Mouse (Mus musculus): Measurements from ENCODE around the gene Parva.

Gene Parva

DNA sequence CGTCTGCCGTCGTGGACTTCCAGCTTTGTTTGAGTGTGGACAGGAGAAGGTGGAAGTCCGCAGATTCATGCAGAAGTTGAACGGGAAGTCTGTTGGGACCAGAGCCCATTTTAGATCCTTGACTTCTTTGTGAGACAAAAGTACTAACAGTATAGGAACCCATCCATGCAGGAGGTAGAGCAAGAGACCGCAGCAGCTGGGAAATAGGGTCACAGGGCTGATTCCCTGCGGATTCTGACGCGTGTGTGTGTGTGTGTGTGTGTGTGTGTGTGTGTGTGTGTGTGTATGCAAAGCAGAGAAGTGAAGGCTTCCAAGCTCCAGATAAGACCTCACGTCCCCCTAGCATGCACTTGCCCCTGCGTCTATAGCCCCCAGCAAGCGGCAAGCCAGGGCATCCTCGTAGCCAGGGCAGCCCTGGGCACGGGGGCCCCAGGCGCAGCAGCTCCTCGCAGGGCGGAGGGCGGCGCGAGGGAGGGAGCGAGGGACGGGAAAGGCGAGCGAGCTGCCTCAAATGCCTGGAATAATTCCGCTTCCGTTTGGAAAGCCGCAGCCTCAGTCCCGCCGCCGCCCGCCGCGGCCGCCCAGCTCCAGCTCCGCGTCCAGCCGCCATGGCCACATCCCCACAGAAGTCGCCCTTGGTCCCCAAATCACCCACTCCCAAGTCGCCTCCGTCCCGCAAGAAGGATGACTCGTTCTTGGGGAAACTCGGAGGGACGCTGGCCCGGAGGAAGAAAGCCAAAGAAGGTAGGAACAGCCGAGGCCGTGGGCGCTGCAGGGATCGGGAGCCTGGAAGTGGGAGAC, at the start of gene Parva:
TSS of gene Parva (plus strand) at position 149 of the 801 bp plus-strand sequence.
- DNase-seq = no peak

DNA sequence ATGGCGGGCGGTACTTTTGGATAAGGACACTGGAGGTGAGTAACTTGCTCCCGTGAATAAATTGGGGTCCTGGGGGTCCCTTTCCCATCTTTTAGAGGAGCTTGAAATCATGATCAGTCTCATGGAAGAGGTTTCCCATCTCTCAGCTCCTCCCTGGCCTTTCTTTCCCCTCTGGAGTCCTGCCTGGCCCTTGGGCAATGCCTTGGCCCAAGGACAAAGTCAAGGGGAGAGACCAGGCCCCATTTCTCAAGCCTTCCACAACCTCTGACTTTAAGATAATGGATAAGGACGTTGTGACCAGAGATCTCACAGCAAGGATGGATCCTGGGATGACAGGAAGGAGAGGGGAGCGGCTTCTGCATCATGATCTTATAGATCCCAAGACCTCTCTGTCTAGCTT, 49.2 kb upstream of the Parva start:
- DNase-seq = no peak

DNA sequence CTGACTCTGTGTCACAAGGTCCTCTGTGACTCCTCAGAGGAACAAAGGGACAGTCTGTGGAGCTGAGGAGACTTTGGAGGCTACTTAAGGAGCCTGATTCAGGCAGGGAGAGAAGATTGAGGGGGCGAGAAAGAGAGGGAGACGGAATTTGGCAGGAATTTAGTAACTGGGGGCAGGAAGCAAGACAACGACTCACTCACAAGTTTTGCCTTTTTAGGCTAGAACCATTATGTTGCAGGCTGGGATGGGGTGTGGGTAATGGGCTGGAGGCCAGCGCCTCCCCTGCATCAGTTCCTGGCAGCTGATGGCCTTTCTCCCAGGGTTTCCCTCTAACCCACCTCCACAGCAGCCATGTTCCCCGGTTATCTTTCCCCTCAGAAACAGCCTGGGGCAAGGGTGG, 48.8 kb upstream of the Parva start:
- DNase-seq = no peak

GRCm38 (mm10) chr7:112386521-112386920, 40.8 kb upstream of the Parva start:
- no peak for DNase-seq

DNA sequence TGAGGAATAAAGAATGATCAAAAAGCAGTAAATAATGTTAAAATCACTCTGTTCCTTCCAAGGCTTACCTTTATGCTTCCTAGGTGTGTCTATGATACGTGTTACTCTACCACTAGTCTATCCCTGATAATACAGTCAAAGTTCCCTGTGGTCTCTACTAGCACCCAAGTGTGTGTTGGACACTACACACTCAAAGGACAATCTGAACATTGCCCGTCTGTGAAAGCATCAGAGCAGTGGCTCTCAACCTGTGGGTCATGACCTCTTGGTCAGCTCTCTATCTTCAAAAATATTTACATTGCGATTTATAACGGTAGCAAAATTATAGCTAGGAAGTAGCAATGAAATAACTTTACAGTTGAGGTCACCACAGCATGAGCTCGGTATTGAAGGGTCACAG, 39.4 kb upstream of the Parva start:
- no peak for DNase-seq

GRCm38 (mm10) chr7:112388363-112388875, 38.9 kb upstream of the Parva start:
- DNase-seq = no peak

- DNase-seq = no peak
These were observed 37.6 kb upstream of the Parva start for GRCm38 (mm10) chr7:112389611-112390251.

- DNase-seq = no peak
These were observed 36.9 kb upstream of the Parva start for GRCm38 (mm10) chr7:112390252-112390936.

GRCm38 (mm10) chr7:112390937-112391605, 36.2 kb upstream of the Parva start:
- no peak for DNase-seq

- DNase-seq = no peak
These were observed 29.5 kb upstream of the Parva start for GRCm38 (mm10) chr7:112397786-112398185.

GRCm38 (mm10) chr7:112399425-112400170, 27.7 kb upstream of the Parva start:
- DNase-seq = no peak

DNA sequence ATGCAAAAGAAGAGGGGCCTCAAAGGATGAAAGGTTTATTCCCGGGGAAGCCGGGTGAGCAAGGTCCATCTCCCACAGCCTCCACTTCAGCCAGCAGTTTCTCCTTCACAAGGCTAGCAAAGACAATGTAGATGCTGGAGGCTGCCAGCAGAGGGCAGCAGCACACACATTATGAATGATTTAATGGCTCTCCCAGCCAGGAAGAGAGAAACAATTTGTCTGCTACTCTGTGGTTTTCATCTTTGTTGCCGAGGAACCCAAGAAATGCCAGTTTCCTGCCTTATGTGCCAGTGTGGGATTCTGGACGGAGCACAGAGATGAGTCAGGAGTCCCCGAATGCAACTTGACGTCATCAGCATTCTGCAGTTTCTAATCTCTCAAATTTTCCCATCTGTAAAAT, 27.1 kb upstream of the Parva start:
- peak; percentile 48 for DNase-seq

DNA sequence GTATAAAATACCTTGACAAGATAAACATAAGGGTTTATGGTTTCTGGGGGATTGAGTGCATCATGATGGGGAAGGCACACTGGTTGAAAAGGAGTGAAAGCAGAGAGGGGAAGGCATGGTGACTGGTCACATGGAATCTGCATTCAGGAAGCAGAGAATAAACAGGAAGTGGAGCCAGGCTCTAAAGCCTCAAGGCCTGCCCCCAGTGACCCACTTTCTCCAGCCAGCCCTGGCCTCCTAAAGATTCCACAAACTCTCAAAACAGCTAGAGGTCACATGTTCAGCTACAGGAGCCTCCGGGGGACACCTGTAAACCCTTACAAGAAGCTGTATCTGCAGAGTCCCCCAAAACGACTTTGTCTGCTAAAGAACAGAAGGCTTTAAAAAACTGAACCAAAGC, 22.2 kb upstream of the Parva start:
- no peak for DNase-seq

DNA sequence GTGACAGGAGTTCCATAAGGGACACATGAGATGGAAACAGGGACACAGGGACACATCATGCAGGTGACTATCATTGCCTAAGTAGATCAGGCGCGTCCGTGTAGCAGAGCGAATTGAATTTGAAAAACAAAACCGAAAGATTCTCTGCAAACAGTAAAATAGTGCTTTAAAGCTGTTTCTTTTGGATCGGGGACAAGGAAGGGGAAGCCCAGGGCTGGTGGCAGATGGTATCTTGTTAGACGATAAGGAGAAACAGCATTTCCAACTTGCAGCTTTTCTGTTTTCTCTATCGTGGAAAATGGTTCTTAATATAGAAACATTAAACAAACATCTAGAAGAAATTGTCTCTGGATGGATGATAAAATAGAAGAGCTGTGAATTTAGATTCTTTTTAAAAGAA, 21.7 kb upstream of the Parva start:
- DNase-seq = no peak

DNA sequence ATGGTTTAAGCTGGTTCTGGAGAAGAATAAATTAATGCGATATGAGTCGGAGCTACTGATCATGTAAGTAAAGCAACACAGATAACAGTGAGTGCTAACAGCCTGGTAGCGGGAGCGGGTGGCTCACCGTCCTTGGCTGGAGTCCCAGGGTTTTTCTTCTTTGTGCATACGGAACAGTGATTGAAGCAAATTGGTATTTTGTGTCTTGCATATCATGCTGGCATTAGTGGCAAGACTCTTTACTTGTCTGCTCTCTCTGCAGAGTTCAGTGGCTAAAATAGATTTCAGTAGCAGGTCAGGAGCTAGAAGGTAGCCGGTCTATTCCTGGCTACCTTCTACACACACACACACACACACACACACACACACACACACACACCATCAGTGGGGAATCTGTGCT, 19.7 kb upstream of the Parva start:
- DNase-seq = no peak

GRCm38 (mm10) chr7:112409991-112410390, 17.3 kb upstream of the Parva start:
- DNase-seq = no peak

- DNase-seq = no peak
These were observed 14.0 kb upstream of the Parva start for GRCm38 (mm10) chr7:112413286-112413685.

GRCm38 (mm10) chr7:112416058-112416526, 11.2 kb upstream of the Parva start:
- DNase-seq = no peak

DNA sequence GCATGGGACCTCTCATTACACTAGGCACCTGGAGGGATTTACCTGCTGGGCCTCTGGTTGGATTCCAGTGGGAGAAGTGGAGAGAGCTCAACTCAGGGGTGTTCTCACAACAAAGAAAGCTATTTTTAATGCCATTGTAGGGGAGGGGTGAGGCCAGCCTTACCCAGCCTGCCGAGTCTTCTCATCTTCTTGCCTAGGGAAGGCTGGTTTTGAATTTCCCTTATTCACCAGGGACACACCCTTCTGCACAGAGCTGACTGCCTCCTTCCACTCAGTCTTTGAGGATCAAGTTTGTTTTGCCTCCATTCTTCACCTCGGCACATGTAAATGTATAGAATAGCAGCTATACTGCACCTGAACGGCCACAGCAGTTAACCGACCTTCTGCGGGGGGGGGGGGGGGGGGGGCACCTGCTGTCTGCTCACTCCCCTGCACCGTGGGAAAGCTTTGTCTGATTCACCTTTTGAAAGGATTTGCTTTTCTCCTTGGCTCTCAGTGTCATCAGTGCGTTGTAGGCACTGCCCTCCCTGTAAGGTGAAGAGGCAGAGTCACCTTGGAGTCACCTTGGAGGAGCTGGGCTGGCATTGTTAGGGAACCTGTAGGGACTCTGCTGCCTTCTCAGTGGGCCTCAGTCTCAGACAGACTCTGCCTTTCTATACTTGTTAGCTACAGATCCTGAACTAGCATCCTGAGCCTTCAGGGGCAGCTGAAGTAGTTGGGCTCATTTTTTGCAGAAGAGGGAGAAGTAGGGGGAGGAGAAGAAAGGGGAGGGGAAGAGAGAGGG, 10.4 kb upstream of the Parva start:
- DNase-seq = no peak

- DNase-seq = no peak
These were observed 9.7 kb upstream of the Parva start for GRCm38 (mm10) chr7:112417598-112417997.

DNA sequence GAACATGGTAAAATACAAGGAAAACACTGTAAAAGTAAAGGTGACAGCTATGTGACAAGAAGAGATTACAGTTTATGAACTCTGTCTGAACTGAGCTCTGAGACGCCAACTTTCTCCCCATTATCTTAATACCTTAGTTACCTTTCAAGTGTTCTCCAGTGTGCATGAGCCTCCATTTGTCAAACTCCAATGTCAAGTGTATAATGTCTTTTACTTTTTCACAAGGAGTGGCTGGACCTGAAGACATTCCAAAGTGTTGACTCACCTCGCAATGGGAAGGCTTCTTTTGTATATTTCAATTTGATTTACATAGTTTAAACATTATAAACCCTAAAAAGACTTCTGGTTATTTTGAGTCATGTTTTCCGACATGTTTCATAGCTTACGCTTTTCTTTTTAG, 3.9 kb upstream of the Parva start:
- no peak for DNase-seq
